Mouse (Mus musculus): ENCODE results near the gene Slc25a34.

- TF ChIP-seq CTCF (IDR thresholded peaks at IDR 0.05; ENCODE audit: control insufficient read depth, insufficient read depth, insufficient replicate concordance, low read depth, low read length) (no peak), POLR2A (IDR thresholded peaks at IDR 0.05; ENCODE audit: control insufficient read depth, low read depth, low read length) (no peak)
Observed at GRCm38 (mm10) chr4:141603921-141604320, 19.7 kb downstream of the Slc25a34 start.
